Mouse (Mus musculus) hindbrain, embryonic 11.5 days (tissue): ENCODE measurements at regions not wholly inside any gene's neighbourhood (a gene's known extent, or its start where the extent isn't known, plus 50 kb on each side); places are given as distances from the start of the nearest gene placed in this dataset.

Experiments
- ATAC-seq: fragments of 200-750 bp; cut with Nextera tagmentation; 2 replicates; pipeline ENCODE4 v1.8.0; 2017; ENCODE audit warnings: mild to moderate bottlenecking, moderate TSS enrichment, moderate library complexity; ENCODE audit not compliant: low FRiP score
- DNase-seq: peaks from one replicate; pipeline ENCODE4 v3.0.0-alpha.2; 2015; ENCODE audit warnings: low spot score
- H3K27ac ChIP-seq: fragments of 300-500 bp; sonication (generic); 2 replicates; pipeline ENCODE4 v1.5.1; 2014; ENCODE audit warnings: mild to moderate bottlenecking, low read depth, low read length
- H3K27me3 ChIP-seq: fragments of 300-500 bp; sonication (generic); 2 replicates; pipeline ENCODE4 v1.6.1; 2014; ENCODE audit warnings: mild to moderate bottlenecking, low read length, moderate library complexity, mixed read lengths; ENCODE audit not compliant: control insufficient read depth, insufficient read depth
- H3K36me3 ChIP-seq: fragments of 300-500 bp; sonication (generic); 2 replicates; pipeline ENCODE4 v1.6.1; 2014; ENCODE audit warnings: mild to moderate bottlenecking, low read length, moderate library complexity, mixed read lengths; ENCODE audit not compliant: control insufficient read depth, insufficient read depth
- H3K4me1 ChIP-seq: fragments of 300-500 bp; sonication (generic); replicated peaks from 2 replicates; pipeline ENCODE4 v1.6.1; 2014; ENCODE audit warnings: low read length, mixed read lengths; ENCODE audit not compliant: control insufficient read depth, insufficient read depth
- H3K4me2 ChIP-seq: fragments of 300-500 bp; sonication (generic); replicated peaks from 2 replicates; pipeline ENCODE4 v1.6.1; 2014; ENCODE audit warnings: mild to moderate bottlenecking, low read depth, low read length
- H3K4me3 ChIP-seq: fragments of 300-500 bp; sonication (generic); 2 replicates; pipeline ENCODE4 v1.5.1; 2014; ENCODE audit warnings: low read depth, low read length
- H3K9ac ChIP-seq: fragments of 300-500 bp; sonication (generic); 2 replicates; pipeline ENCODE4 v1.6.1; 2014; ENCODE audit warnings: low read depth, low read length
- H3K9me3 ChIP-seq: fragments of 300-500 bp; sonication (generic); 2 replicates; pipeline ENCODE4 v1.6.1; 2016; ENCODE audit warnings: low read length; ENCODE audit not compliant: control insufficient read depth
- WGBS: fragments of 180-500 bp; shearing (Covaris S2); extraction: QIAGEN DNeasy Blood & Tissue Kit; methylation state at CpG from one replicate; pipeline ENCODE4 v1.1.7; 2014; 5-methylcytosine and 5-hydroxymethylcytosine counted together

GRCm38 (mm10) chr15:52863494-52863893 lies 1021.2 kb upstream of the Gm7489 start:
- ATAC-seq: no peak
- no peak overlapping the region for H3K4me3 ChIP-seq
- 86% methylated on average over 4 of the region's 4 CpGs for WGBS

GRCm38 (mm10) chr15:52892244-52892950 lies 992.3 kb upstream of the Gm7489 start:
- H3K27ac ChIP-seq: no peak overlapping the region
- no peak overlapping the region for H3K4me3 ChIP-seq
- no peaks in the 10 kb centered on the region for H3K4me1 ChIP-seq
- no peaks in the 10 kb centered on the region for H3K9me3 ChIP-seq
- H3K36me3 ChIP-seq: no peaks in the 10 kb centered on the region
- no peak overlapping the region for H3K9ac ChIP-seq
- DNase-seq (no peak), ATAC-seq (no peak)
- H3K27me3 ChIP-seq: no peaks in the 10 kb centered on the region
- 84% methylated on average over 9 of the region's 9 CpGs for WGBS
- H3K4me2 ChIP-seq: no peak overlapping the region

More at GRCm38 (mm10) chr15:52863494-52863893, 1021.2 kb upstream of the Gm7489 start:
- no peak overlapping the region for H3K9ac ChIP-seq
- no peaks in the 10 kb centered on the region for H3K9me3 ChIP-seq
- no peaks in the 10 kb centered on the region for H3K4me1 ChIP-seq
- no peak for DNase-seq
- H3K27ac ChIP-seq: no peak overlapping the region
- no peaks in the 10 kb centered on the region for H3K27me3 ChIP-seq
- no peak overlapping the region for H3K4me2 ChIP-seq
- no peaks in the 10 kb centered on the region for H3K36me3 ChIP-seq

GRCm38 (mm10) chr15:52898107-52898506 lies 986.6 kb upstream of the Gm7489 start:
- Histone ChIP-seq H3K27ac (no peak overlapping the region), H3K4me1 (no peaks in the 10 kb centered on the region), H3K4me2 (no peak overlapping the region), H3K9ac (no peak overlapping the region), H3K27me3 (no peaks in the 10 kb centered on the region), H3K36me3 (no peaks in the 10 kb centered on the region), H3K9me3 (no peaks in the 10 kb centered on the region), H3K4me3 (no peak overlapping the region)
- no peak for DNase-seq
- ATAC-seq: no peak
- 93% methylated on average over 1 of the region's 1 CpGs for WGBS

GRCm38 (mm10) chr15:52899403-52899802 lies 985.3 kb upstream of the Gm7489 start:
- H3K4me2 ChIP-seq: no peak overlapping the region
- H3K27me3 ChIP-seq: no peaks in the 10 kb centered on the region
- H3K4me1 ChIP-seq: no peaks in the 10 kb centered on the region
- H3K27ac ChIP-seq: no peak overlapping the region
- no peaks in the 10 kb centered on the region for H3K36me3 ChIP-seq
- 83% methylated on average over 4 of the region's 4 CpGs for WGBS
- no peaks in the 10 kb centered on the region for H3K9me3 ChIP-seq
- DNase-seq (no peak), ATAC-seq (no peak)
- no peak overlapping the region for H3K4me3 ChIP-seq
- no peak overlapping the region for H3K9ac ChIP-seq

GRCm38 (mm10) chr15:52899822-52900221 lies 984.9 kb upstream of the Gm7489 start:
- no peak overlapping the region for H3K9ac ChIP-seq
- no peaks in the 10 kb centered on the region for H3K4me1 ChIP-seq
- H3K27me3 ChIP-seq: no peaks in the 10 kb centered on the region
- DNase-seq (no peak), ATAC-seq (no peak)
- H3K27ac ChIP-seq: no peak overlapping the region
- no peaks in the 10 kb centered on the region for H3K36me3 ChIP-seq
- H3K9me3 ChIP-seq: no peaks in the 10 kb centered on the region
- no peak overlapping the region for H3K4me3 ChIP-seq
- WGBS: 87% methylated on average over 3 of the region's 3 CpGs
- no peak overlapping the region for H3K4me2 ChIP-seq

GRCm38 (mm10) chr15:52905231-52905630 lies 979.5 kb upstream of the Gm7489 start:
- Histone ChIP-seq H3K27ac (no peak overlapping the region), H3K4me2 (no peak overlapping the region), H3K4me3 (no peak overlapping the region), H3K9ac (no peak overlapping the region), H3K9me3 (no peaks in the 10 kb centered on the region), H3K27me3 (no peaks in the 10 kb centered on the region), H3K4me1 (no peaks in the 10 kb centered on the region), H3K36me3 (no peaks in the 10 kb centered on the region)
- DNase-seq (no peak), ATAC-seq (no peak)
- 81% methylated on average over 3 of the region's 3 CpGs for WGBS

- Histone ChIP-seq H3K27me3 (no peaks in the 10 kb centered on the region), H3K9me3 (no peaks in the 10 kb centered on the region), H3K4me2 (no peak overlapping the region), H3K36me3 (no peaks in the 10 kb centered on the region), H3K9ac (no peak overlapping the region), H3K4me1 (no peaks in the 10 kb centered on the region), H3K4me3 (no peak overlapping the region), H3K27ac (no peak overlapping the region)
- WGBS: 48% methylated on average over 1 of the region's 1 CpGs
- DNase-seq (no peak), ATAC-seq (no peak)
Measured at GRCm38 (mm10) chr15:52907217-52907616, 977.5 kb upstream of the Gm7489 start.

GRCm38 (mm10) chr15:52922277-52922676 lies 962.4 kb upstream of the Gm7489 start:
- whole genome bisulfite sequencing: 66% methylated on average over 1 of the region's 1 CpGs
- no peaks in the 10 kb centered on the region for H3K36me3 ChIP-seq
- H3K4me1 ChIP-seq: no peaks in the 10 kb centered on the region
- no peak for DNase-seq
- no peak overlapping the region for H3K4me3 ChIP-seq
- H3K4me2 ChIP-seq: no peak overlapping the region
- 0 out of 2 replicates have a peak, but pooled peaks cover 3% of the 10 kb centered on the region for H3K9me3 ChIP-seq
- H3K27ac ChIP-seq: no peak overlapping the region
- H3K27me3 ChIP-seq: no peaks in the 10 kb centered on the region
- ATAC-seq: no peak
- no peak overlapping the region for H3K9ac ChIP-seq

GRCm38 (mm10) chr15:52928408-52928807 lies 956.3 kb upstream of the Gm7489 start:
- H3K4me2 ChIP-seq: no peak overlapping the region
- H3K4me3 ChIP-seq: no peak overlapping the region
- WGBS: 72% methylated on average over 3 of the region's 3 CpGs
- no peaks in the 10 kb centered on the region for H3K4me1 ChIP-seq
- no peak overlapping the region for H3K9ac ChIP-seq
- no peaks in the 10 kb centered on the region for H3K36me3 ChIP-seq
- no peaks in the 10 kb centered on the region for H3K9me3 ChIP-seq
- DNase-seq (no peak), ATAC-seq (no peak)
- H3K27me3 ChIP-seq: no peaks in the 10 kb centered on the region
- no peak overlapping the region for H3K27ac ChIP-seq
